ENCODE assay signal across 26 mouse cellular contexts in genomic region chr7:70016611-70017010, GRCm38 (mm10).
DNase-seq lines count a peak whose midpoint lies in the region; ATAC-seq and TF ChIP-seq lines count a peak whose summit lies in the region.
"Had no signal": no experiment of that assay in that cellular context is flagged by ENCODE, and none has a peak within 500 bp of the region (broad histone marks: within the 10 kb centered on the region; RNA-seq: fewer than 3 reads in every experiment).

No protein-coding gene starts in this region.

- no peaks in the 10 kb centered on the region for H3K4me1 ChIP-seq in kidney, adult 2 months (ENCODE audit: control insufficient read depth, insufficient read depth, low read length)
- H3K4me1 ChIP-seq: embryonic facial prominence, embryonic 12.5 days; embryonic facial prominence, embryonic 15.5 days; forebrain, embryonic 10.5 days; forebrain, embryonic 13.5 days; hindbrain, embryonic 10.5 days; hindbrain, embryonic 13.5 days; intestine, embryonic 15.5 days had no signal

- no peak overlapping the region for H3K4me3 ChIP-seq in C2C12 (ENCODE audit: insufficient read depth, poor library complexity, severe bottlenecking)
- no peak overlapping the region for H3K4me3 ChIP-seq in kidney, adult 2 months (ENCODE audit: insufficient read depth, low read depth, low read length)
- H3K4me3 ChIP-seq: embryonic facial prominence, embryonic 12.5 days; embryonic facial prominence, embryonic 15.5 days; erythroblast, embryonic 14.5 days; forebrain, embryonic 10.5 days; forebrain, embryonic 13.5 days; hindbrain, embryonic 10.5 days; hindbrain, embryonic 13.5 days; intestine, embryonic 15.5 days had no signal

- H3ac ChIP-seq in C2C12 (ENCODE audit: control insufficient read depth, insufficient read length, low read depth), result no peak overlapping the region

- H3K27me3 ChIP-seq in C2C12 (ENCODE audit: control insufficient read depth, insufficient read depth, insufficient read length) (no peaks in the 10 kb centered on the region), Patski (no peaks in the 10 kb centered on the region)
- no peaks in the 10 kb centered on the region for H3K27me3 ChIP-seq in kidney, adult 2 months (replicated peaks; ENCODE audit: control insufficient read depth, insufficient read depth, low read length)
- H3K27me3 ChIP-seq: embryonic facial prominence, embryonic 12.5 days; embryonic facial prominence, embryonic 15.5 days; forebrain, embryonic 13.5 days; hindbrain, embryonic 13.5 days; intestine, embryonic 15.5 days had no signal

- TF ChIP-seq CTCF in C2C12 (IDR thresholded peaks at IDR 0.05; ENCODE audit: control insufficient read depth, insufficient read depth, insufficient read length) (no peak), Patski (IDR thresholded peaks at IDR 0.05) (no peak)
- no peak for TF ChIP-seq CTCF in kidney, adult 2 months (conservative IDR thresholded peaks at IDR 0.05; ENCODE audit: insufficient read depth, insufficient read length, low read depth, low read length)

- CTCF ChIA-PET in Patski (lab: Charles Lee), result interaction anchor here (1.5 kb wide), 1 partner anchor 24 kb away, joined by 4 read pairs; no protein-coding TSS in a partner anchor

- ATAC-seq in Patski, result peak; percentile 95
- ATAC-seq: CD4-positive, CD25-positive, alpha-beta regulatory T cell, adult 4 months; forebrain, embryonic 13.5 days; forebrain, embryonic 16.5 days; hindbrain, embryonic 16.5 days; intestine, embryonic 15.5 days had no signal

- no peaks in the 10 kb centered on the region for H3K79me2 ChIP-seq in C2C12 (ENCODE audit: control insufficient read depth, insufficient read depth)

- intact Hi-C loops in heart, postnatal 36 days (cut with DNase I), result no loop called here

- no peak for TF ChIP-seq POLR2A in kidney, adult 2 months (IDR thresholded peaks at IDR 0.05; ENCODE audit: low read depth, low read length)

- peak; percentile 67 for DNase-seq in 3134 (ENCODE audit: extremely low read depth, insufficient read length, low spot score)
- no peak for DNase-seq in Patski (ENCODE audit: low read depth, low spot score)
- no peak for DNase-seq in heart, postnatal 36 days
- no peak for DNase-seq in kidney, adult 2 months
- no peak for DNase-seq in layer of hippocampus, postnatal 36 days
- DNase-seq: adrenal gland, adult 2 months; adrenal gland, postnatal 14 days; cerebellum, adult 11 months; cerebellum, adult 2 months; cerebellum, adult 9-11 months; cerebellum, postnatal 25 days; gastrocnemius, postnatal 14 days; heart, adult 11 months; kidney, adult 11 months had no signal

- H3K27ac ChIP-seq in kidney, adult 2 months (ENCODE audit: insufficient read depth, low read depth, low read length), result no peak overlapping the region
- H3K27ac ChIP-seq: embryonic facial prominence, embryonic 12.5 days; embryonic facial prominence, embryonic 15.5 days; forebrain, embryonic 10.5 days; forebrain, embryonic 13.5 days; hindbrain, embryonic 10.5 days; hindbrain, embryonic 13.5 days; intestine, embryonic 15.5 days had no signal

- POLR2A ChIA-PET in Patski (lab: Charles Lee), result interaction anchor here (0.5 kb wide), 1 partner anchor 183 kb away, joined by 3 read pairs; no protein-coding TSS in a partner anchor

- no peaks in the 10 kb centered on the region for H3K79me3 ChIP-seq in C2C12 (ENCODE audit: low read depth)

- in situ Hi-C loops in Patski (cut with MboI; ENCODE audit: low pct_unique_long_range_greater_than_20kb), result no loop called here

- no peaks in the 10 kb centered on the region for H3K36me3 ChIP-seq in C2C12 (ENCODE audit: control insufficient read depth, insufficient read depth)
- H3K36me3 ChIP-seq in kidney, adult 2 months (ENCODE audit: control insufficient read depth, insufficient read depth, low read length), result no peaks in the 10 kb centered on the region
- H3K36me3 ChIP-seq: embryonic facial prominence, embryonic 12.5 days; embryonic facial prominence, embryonic 15.5 days; forebrain, embryonic 10.5 days; hindbrain, embryonic 10.5 days; hindbrain, embryonic 13.5 days; intestine, embryonic 15.5 days had no signal

TF ChIP-seq in C2C12, 6 proteins besides CTCF, POLR2A, EP300 and RAD21:
- TF ChIP-seq MYOG (IDR thresholded peaks at IDR 0.05; ENCODE audit: control insufficient read depth, extremely low read depth, insufficient read length) (no peak), MAX (IDR thresholded peaks at IDR 0.05) (no peak), USF1 (IDR thresholded peaks at IDR 0.05; ENCODE audit: low read depth) (no peak), MYOD1 (IDR thresholded peaks at IDR 0.05; ENCODE audit: control insufficient read depth, insufficient read length, low read depth) (peak; percentile 6), CEBPB (IDR thresholded peaks at IDR 0.05; ENCODE audit: low read depth) (peak; percentile 52), FOSL1 (IDR thresholded peaks at IDR 0.05; ENCODE audit: insufficient read depth, low read length, poor library complexity, severe bottlenecking) (no peak)
